Mouse (Mus musculus): ENCODE measurements at regions not wholly inside any gene's neighbourhood (a gene's known extent, or its start where the extent isn't known, plus 50 kb on each side); places are given as distances from the start of the nearest gene placed in this dataset.

DNA sequence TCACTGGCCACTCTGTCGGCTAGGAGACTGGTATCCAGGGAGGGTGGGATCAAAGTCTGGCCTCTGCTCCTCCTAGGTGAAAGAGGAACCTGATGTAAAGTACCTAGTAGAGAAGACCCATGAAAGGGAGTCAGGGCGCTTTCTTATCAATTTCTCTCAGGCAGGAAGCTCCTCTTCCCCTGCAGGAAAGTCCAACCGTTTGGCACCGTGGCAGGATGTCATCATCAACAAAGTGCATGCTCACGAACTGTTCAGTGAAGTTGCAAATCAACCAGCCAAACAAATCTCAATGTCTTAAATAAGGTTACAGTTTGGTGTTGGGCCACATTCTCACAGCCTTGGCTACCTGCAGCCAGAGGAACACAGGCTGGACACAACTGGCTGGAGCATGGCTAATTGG is 138.2 kb upstream of the Krr1 start:
- ATAC-seq (replicated peaks), result no peak
- H3K9me3 ChIP-seq, result no peaks in the 10 kb centered on the region
- H3K27me3 ChIP-seq (replicated peaks), result 0 out of 2 replicates have a peak, but pooled peaks cover 4% of the 10 kb centered on the region
- H3K4me3 ChIP-seq, result no peak overlapping the region
- no peak overlapping the region for H3K4me2 ChIP-seq
- 78% methylated on average over 5 of the region's 5 CpGs for WGBS
- peaks cover 4% of the 10 kb centered on the region; the same call in 1 of the 2 replicates for H3K4me1 ChIP-seq
- no peaks in the 10 kb centered on the region for H3K36me3 ChIP-seq (replicated peaks)
- H3K27ac ChIP-seq, result no peak overlapping the region
- no peak overlapping the region for H3K9ac ChIP-seq

DNA sequence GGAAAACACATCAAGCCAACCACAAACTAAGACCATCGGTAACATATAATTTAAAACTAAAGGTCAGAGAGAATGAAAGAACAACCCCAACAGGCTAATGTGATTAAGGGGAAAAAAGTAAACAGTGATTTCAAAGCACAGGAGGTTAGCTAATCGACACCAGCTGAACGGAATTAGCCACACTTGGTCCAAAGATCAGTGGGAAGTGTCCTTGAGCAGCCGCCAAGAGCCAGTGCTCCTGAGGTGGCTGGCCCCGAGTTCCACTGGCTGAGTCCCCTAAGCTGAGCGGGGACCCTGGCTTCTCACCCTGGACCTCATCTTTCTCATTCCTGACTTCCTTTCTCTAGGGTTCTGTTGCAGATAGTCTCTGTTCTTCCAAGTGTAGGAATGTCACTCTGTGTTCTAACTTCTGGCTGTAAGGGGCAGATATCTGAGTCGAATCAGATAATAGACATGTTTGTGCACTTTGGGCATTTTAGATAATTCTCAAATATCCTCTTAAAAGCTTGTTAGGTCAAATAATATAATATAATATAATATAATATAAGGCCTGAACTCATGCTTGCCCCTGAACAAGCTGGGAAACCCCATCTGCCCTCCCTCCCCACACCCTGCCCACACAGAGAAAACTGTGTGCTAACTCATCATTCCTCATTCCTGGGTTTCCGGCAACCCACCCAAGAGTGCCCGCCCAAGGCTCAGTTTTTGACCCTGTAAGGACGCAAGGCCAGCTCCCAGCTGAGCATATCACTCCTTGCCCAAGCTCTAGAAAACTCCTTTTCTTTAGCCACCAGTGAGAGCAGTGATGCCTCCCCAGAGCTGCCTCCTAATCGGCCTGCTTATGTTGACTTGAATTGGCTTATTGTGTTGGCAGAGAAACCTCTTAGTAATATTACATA is 137.3 kb upstream of the Krr1 start:
- Histone ChIP-seq H3K4me1 (peaks cover 4% of the 10 kb centered on the region; the same call in 1 of the 2 replicates), H3K4me2 (no peak overlapping the region), H3K9ac (no peak overlapping the region), H3K27ac (no peak overlapping the region), H3K4me3 (no peak overlapping the region), H3K27me3 (replicated peaks) (0 out of 2 replicates have a peak, but pooled peaks cover 4% of the 10 kb centered on the region), H3K9me3 (no peaks in the 10 kb centered on the region), H3K36me3 (replicated peaks) (no peaks in the 10 kb centered on the region)
- no peak for ATAC-seq (replicated peaks)
- 43% methylated on average over 11 of the region's 11 CpGs for WGBS

DNA sequence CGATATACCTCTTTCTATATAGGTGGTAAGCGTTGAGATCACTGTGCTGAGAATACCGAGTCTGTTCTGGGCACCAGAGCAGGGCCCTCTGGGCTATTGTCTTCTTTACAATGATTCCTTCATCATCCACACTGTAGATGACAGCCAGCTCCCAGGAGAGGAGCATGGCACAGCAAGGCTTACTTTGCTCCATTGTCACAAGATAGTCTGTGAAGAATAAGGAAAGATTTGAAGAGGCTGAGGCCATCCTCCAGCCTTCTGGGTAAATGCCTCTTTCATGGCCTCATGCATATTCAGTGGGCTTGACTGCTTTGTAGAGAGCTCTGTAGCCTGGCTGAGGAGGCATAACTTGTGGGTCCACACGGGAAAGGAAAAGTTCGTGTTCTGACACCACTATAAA is 136.3 kb upstream of the Krr1 start:
- Histone ChIP-seq H3K36me3 (replicated peaks) (no peaks in the 10 kb centered on the region), H3K9ac (no peak overlapping the region), H3K4me1 (peaks cover 4% of the 10 kb centered on the region; the same call in 1 of the 2 replicates), H3K9me3 (no peaks in the 10 kb centered on the region), H3K4me2 (no peak overlapping the region), H3K4me3 (no peak overlapping the region), H3K27ac (no peak overlapping the region), H3K27me3 (replicated peaks) (0 out of 2 replicates have a peak, but pooled peaks cover 4% of the 10 kb centered on the region)
- 21% methylated on average over 5 of the region's 5 CpGs for WGBS
- no peak for ATAC-seq (replicated peaks)

DNA sequence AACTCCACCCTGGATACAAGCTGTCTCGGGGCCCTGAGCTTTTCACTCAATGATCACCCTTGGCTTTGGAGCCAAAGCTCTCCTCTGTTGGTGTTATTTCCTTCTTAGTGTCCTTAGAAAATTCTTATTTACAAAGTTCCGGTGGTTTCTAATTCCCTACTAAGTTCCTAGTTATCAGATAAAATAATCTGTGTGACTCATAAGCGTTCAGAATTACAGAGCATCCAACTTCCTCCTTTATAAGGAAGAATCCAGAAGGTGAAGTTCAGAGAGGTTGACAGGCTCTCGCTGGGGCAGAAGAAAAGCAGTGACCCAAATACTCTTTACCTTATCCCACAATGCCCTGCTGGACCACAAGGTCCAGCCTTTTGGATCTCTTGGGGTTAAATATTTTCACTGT is 135.7 kb upstream of the Krr1 start:
- no peaks in the 10 kb centered on the region for H3K36me3 ChIP-seq (replicated peaks)
- H3K4me3 ChIP-seq, result no peak overlapping the region
- no peak overlapping the region for H3K9ac ChIP-seq
- H3K4me1 ChIP-seq, result peaks cover 4% of the 10 kb centered on the region; the same call in 1 of the 2 replicates
- ATAC-seq (replicated peaks), result no peak
- no peak overlapping the region for H3K27ac ChIP-seq
- 0 out of 2 replicates have a peak, but pooled peaks cover 4% of the 10 kb centered on the region for H3K27me3 ChIP-seq (replicated peaks)
- H3K4me2 ChIP-seq, result no peak overlapping the region
- no peaks in the 10 kb centered on the region for H3K9me3 ChIP-seq
- WGBS, result 89% methylated on average over 4 of the region's 4 CpGs

DNA sequence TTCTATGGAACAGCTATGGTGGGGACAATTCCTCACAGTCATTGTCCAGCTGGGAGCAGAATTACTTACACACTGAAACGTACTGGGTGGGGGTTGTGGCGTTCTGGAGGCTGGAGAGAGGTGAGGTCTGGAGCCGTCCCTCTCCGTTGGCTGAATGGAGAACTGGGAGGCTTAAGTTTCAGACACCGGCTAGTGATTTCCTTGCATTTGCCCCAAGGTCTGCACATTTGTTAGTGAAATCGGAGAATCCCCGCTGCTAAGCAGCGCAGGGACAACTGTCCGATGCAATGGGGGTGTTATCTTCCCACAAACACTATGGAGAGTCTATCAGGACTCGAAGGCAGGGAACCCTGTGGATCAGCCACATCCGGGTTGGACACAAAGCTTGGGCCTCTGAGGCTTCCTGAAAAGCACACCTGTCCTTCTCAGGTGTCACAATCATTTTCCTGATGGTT is 130.1 kb upstream of the Krr1 start:
- Histone ChIP-seq H3K4me1 (no peaks in the 10 kb centered on the region), H3K27me3 (replicated peaks) (no peaks in the 10 kb centered on the region), H3K9ac (no peak overlapping the region), H3K4me2 (no peak overlapping the region), H3K27ac (no peak overlapping the region), H3K9me3 (no peaks in the 10 kb centered on the region), H3K36me3 (replicated peaks) (no peaks in the 10 kb centered on the region), H3K4me3 (no peak overlapping the region)
- no peak for ATAC-seq (replicated peaks)
- 42% methylated on average over 11 of the region's 11 CpGs for WGBS

DNA sequence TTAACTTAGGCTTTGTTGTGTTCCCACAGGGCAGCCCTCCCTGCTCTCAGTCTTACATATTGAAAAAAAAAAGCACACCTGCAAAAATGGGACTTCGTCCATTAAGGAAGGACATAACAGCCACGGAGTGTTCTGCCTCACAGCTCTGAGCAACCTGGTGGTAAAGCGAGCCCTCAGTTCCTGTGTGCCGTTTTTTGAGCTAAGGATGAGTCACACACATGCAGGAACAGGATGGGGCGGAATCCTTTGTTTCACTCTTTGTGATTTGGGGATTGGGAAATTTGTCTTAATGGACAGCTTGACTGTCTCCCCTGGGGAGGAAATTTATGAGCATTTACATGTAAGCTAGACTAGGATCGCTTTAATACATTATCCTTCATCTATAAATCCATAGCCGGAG is 129.6 kb upstream of the Krr1 start:
- H3K4me3 ChIP-seq, result no peak overlapping the region
- H3K27ac ChIP-seq, result no peak overlapping the region
- WGBS, result 63% methylated on average over 7 of the region's 7 CpGs

DNA sequence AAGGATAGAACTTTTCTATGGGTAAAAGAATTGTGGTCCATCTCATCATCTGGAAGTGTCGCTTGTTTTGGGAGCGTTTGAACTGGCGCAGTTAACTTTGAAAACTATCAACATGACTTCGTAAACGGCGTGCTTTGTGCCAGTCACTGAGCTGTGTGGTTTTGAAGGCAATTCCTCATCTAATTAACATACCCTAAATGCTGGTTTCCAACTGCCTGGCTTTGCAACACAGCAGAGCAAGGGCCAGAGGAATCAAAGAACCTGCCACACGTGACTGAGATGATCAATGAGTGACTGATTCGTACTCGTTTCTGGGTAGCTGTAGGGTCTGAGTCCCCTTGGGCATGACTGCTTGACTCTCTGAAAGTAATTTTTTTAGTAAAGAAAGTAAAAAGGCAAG is 129.2 kb upstream of the Krr1 start:
- Histone ChIP-seq H3K4me1 (no peaks in the 10 kb centered on the region), H3K27me3 (replicated peaks) (no peaks in the 10 kb centered on the region), H3K27ac (no peak overlapping the region), H3K9ac (no peak overlapping the region), H3K36me3 (replicated peaks) (no peaks in the 10 kb centered on the region), H3K9me3 (no peaks in the 10 kb centered on the region), H3K4me3 (no peak overlapping the region), H3K4me2 (no peak overlapping the region)
- no peak for ATAC-seq (replicated peaks)
- 50% methylated on average over 9 of the region's 9 CpGs for WGBS

More for the DNA sequence above, 129.6 kb upstream of the Krr1 start:
- Histone ChIP-seq H3K4me2 (no peak overlapping the region), H3K9ac (no peak overlapping the region), H3K9me3 (no peaks in the 10 kb centered on the region), H3K36me3 (replicated peaks) (no peaks in the 10 kb centered on the region), H3K4me1 (no peaks in the 10 kb centered on the region), H3K27me3 (replicated peaks) (no peaks in the 10 kb centered on the region)
- ATAC-seq (replicated peaks), result no peak

DNA sequence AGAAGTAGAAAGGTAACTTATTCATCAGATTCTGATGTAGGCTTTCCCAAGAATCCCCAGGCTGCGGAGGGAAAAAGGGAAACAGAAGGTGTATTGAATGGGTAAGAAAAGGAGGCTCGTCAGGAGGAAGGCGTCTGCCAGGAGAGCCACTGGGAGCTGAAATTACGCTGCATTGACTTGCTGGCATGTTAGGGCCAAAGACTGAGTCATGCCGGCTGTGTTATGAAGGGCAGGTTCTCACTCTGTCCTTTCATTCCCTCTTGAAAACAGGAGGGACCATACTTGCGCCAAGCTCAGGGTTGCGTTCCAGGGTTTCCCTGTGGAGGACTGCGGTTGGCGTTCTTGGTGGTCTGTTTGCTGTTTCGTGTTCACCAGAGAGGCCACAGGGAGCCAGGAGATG is 128.3 kb upstream of the Krr1 start:
- Histone ChIP-seq H3K4me3 (no peak overlapping the region), H3K4me2 (no peak overlapping the region), H3K9ac (no peak overlapping the region), H3K9me3 (no peaks in the 10 kb centered on the region), H3K27ac (no peak overlapping the region), H3K36me3 (replicated peaks) (no peaks in the 10 kb centered on the region), H3K27me3 (replicated peaks) (no peaks in the 10 kb centered on the region), H3K4me1 (no peaks in the 10 kb centered on the region)
- no peak for ATAC-seq (replicated peaks)
- 90% methylated on average over 10 of the region's 10 CpGs for WGBS

DNA sequence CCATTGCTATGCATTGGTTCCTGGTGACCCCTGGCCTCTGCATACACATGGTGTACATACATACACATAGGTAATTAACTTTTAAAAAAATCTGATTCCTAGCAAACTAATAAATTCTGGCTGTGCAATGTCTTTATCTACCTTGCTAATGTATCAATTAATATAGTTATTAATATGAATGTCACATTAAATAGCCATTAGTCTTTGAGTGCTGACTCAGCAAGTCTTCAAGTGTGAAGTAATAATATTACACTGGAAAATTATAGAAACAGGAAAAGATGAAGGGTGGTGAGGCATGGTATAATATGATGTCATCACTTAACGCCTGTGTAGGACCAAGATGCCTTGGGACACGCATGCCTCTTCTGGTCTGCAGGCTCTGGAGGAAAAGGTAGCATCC is 126.5 kb upstream of the Krr1 start:
- no peak for ATAC-seq (replicated peaks)
- WGBS, result 98% methylated on average over 2 of the region's 2 CpGs
- Histone ChIP-seq H3K4me1 (no peaks in the 10 kb centered on the region), H3K36me3 (replicated peaks) (no peaks in the 10 kb centered on the region), H3K9me3 (no peaks in the 10 kb centered on the region), H3K4me2 (no peak overlapping the region), H3K27ac (no peak overlapping the region), H3K4me3 (no peak overlapping the region), H3K27me3 (replicated peaks) (no peaks in the 10 kb centered on the region), H3K9ac (no peak overlapping the region)

DNA sequence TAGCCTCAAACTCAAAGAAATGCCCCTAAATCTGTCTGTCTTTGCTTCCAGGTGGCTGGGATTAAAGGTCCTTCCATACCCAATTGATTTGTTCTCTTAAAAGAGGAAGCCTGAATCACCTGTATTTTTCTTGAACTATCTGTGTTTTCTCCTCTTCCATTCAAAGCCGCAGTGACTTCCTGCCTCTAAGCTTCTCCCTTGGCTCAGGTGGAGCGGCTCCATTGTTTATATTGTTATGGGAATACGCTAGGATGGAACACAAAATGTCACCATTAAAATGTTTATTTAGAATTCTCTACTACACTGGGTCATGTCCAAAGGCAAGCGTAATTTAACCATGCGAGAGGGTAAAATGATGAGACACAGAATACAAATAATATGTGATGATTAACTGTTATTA is 118.2 kb upstream of the Krr1 start:
- H3K36me3 ChIP-seq (replicated peaks), result no peaks in the 10 kb centered on the region
- no peak overlapping the region for H3K9ac ChIP-seq
- no peak overlapping the region for H3K4me3 ChIP-seq
- H3K4me1 ChIP-seq, result 0 out of 2 replicates have a peak, but pooled peaks cover 3% of the 10 kb centered on the region
- H3K27me3 ChIP-seq (replicated peaks), result no peaks in the 10 kb centered on the region
- WGBS, result 82% methylated on average over 5 of the region's 5 CpGs
- no peaks in the 10 kb centered on the region for H3K9me3 ChIP-seq
- no peak for ATAC-seq (replicated peaks)
- H3K4me2 ChIP-seq, result no peak overlapping the region
- H3K27ac ChIP-seq, result no peak overlapping the region

DNA sequence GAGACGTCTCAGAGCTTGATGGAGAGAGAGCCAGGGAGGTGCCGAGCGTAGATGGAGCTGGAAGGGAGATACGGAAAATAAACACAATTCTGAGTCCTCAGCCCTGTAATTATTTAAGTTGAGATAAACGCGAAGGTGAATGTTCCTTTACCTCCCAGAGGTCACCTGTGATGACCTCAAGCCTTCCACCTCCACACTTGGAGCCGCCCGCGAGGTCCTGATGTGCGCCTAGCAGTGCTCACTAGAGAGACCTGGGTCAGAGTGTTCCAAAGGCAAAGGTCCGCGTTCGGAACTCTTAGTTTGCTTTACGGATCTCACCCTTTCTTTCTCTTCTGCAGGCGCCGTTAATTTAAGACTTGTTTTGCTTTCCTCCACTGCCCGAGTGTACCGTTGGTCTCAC is 117.0 kb upstream of the Krr1 start:
- no peaks in the 10 kb centered on the region for H3K9me3 ChIP-seq
- H3K4me1 ChIP-seq, result 0 out of 2 replicates have a peak, but pooled peaks cover 3% of the 10 kb centered on the region
- H3K27me3 ChIP-seq (replicated peaks), result no peaks in the 10 kb centered on the region
- WGBS, result 94% methylated on average over 18 of the region's 18 CpGs
- H3K4me3 ChIP-seq, result no peak overlapping the region
- no peak overlapping the region for H3K4me2 ChIP-seq
- H3K9ac ChIP-seq, result no peak overlapping the region
- H3K27ac ChIP-seq, result no peak overlapping the region
- no peak for ATAC-seq (replicated peaks)
- no peaks in the 10 kb centered on the region for H3K36me3 ChIP-seq (replicated peaks)

DNA sequence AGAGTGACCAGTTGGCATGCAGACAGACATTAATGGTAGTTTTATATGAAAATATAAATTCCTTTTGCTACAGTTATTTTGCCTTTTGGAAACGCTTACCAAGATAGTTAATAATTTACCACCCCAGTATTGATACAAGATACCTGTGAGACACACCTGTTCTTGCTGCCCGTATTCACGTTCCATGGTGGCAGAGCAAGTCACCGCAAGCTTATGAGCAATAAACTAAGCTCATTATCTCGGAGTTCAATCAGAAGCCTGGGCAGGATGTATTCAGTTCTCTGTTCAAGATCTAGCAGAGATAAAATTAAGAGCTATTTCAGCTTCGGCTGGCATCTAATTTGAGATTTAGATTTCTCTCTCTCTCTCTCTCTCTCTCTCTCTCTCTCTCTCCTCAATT is 114.1 kb upstream of the Krr1 start:
- Histone ChIP-seq H3K9ac (no peak overlapping the region), H3K9me3 (no peaks in the 10 kb centered on the region), H3K36me3 (replicated peaks) (no peaks in the 10 kb centered on the region), H3K4me2 (no peak overlapping the region), H3K27me3 (replicated peaks) (no peaks in the 10 kb centered on the region), H3K4me3 (no peak overlapping the region), H3K4me1 (0 out of 2 replicates have a peak, but pooled peaks cover 3% of the 10 kb centered on the region), H3K27ac (no peak overlapping the region)
- WGBS, result 83% methylated on average over 6 of the region's 6 CpGs
- ATAC-seq (replicated peaks), result no peak
